Mouse (Mus musculus) intestine, embryonic 15.5 days (tissue): ENCODE results near the gene Actr3b. TPM values are rescaled to one million over a fixed set of nuclear protein-coding genes. Genes with fewer than 3 reads are reported as not detected.

Source experiments
- ATAC-seq: fragments of 200-750 bp; cut with Nextera tagmentation; 2 replicates; pipeline ENCODE4 v1.8.0; 2017; ENCODE audit warnings: moderate TSS enrichment, moderate library complexity
- H3K27ac ChIP-seq: fragments of 300-500 bp; sonication (generic); 2 replicates; pipeline ENCODE4 v1.5.1; 2015; ENCODE audit warnings: mild to moderate bottlenecking, inconsistent platforms
- H3K27me3 ChIP-seq: fragments of 300-500 bp; sonication (generic); replicated peaks from 2 replicates; pipeline ENCODE4 v1.6.1; 2015; ENCODE audit warnings: inconsistent platforms
- H3K36me3 ChIP-seq: fragments of 300-500 bp; sonication (generic); 2 replicates; pipeline ENCODE4 v1.6.1; 2015; ENCODE audit warnings: inconsistent platforms
- H3K4me1 ChIP-seq: fragments of 300-500 bp; sonication (generic); replicated peaks from 2 replicates; pipeline ENCODE4 v1.6.1; 2015; ENCODE audit warnings: inconsistent platforms
- H3K4me2 ChIP-seq: fragments of 300-500 bp; sonication (generic); replicated peaks from 2 replicates; pipeline ENCODE4 v1.6.1; 2015; ENCODE audit warnings: mild to moderate bottlenecking, inconsistent platforms
- H3K4me3 ChIP-seq: fragments of 300-500 bp; sonication (generic); replicated peaks from 2 replicates; pipeline ENCODE4 v1.5.1; 2015; ENCODE audit warnings: inconsistent platforms
- H3K9ac ChIP-seq: fragments of 300-500 bp; sonication (generic); 2 replicates; pipeline ENCODE4 v1.6.1; 2015; ENCODE audit warnings: inconsistent platforms
- H3K9me3 ChIP-seq: fragments of 300-500 bp; sonication (generic); 2 replicates; pipeline ENCODE4 v1.6.1; 2016; ENCODE audit warnings: inconsistent platforms
- WGBS: fragments of 180-500 bp; shearing (Covaris S2); methylation state at CpG from one replicate; pipeline ENCODE4 v1.1.7; 2015; 5-methylcytosine and 5-hydroxymethylcytosine counted together
- polyA plus RNA-seq: library from polyadenylated mRNA; unstranded; fragments of >200 nt; fragmentation: Nextera tagmentation; extraction: Ambion mirVana; gene quantifications from 2 replicates; pipeline ENCODE4 v1.2.1, GENCODE M21; 2015

The Actr3b gene
- polyA plus RNA-seq, 1 experiment from 2014 or later, result 2.7 TPM

DNA sequence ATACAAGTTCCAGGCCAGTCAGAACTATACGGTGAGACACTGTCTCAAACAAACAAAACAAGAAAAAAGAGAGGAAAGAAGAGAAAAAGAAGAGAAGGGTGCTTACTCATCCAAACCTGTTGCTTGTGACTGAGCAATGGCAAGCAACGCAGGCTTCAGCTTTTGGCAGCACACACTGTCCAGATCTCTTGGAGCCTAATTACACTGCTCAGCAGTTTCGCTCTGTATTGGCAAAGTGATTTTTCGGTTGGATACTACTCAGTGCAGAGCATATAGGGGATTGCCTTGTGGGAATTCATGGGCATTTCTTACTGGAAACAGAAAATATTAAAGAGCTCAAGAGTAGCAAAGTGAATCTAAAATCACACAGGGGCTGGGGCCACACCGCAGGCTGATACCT is 6.9 kb upstream of the Actr3b start:
- no peak overlapping the region for H3K27ac ChIP-seq
- H3K4me2 ChIP-seq, result no peak overlapping the region
- WGBS, result 71% methylated on average over 5 of the region's 5 CpGs
- H3K9ac ChIP-seq, result no peak overlapping the region
- peaks cover 5% of the 10 kb centered on the region; the same call in 1 of the 2 replicates for H3K4me1 ChIP-seq
- no peaks in the 10 kb centered on the region for H3K9me3 ChIP-seq
- no peaks in the 10 kb centered on the region for H3K27me3 ChIP-seq
- H3K36me3 ChIP-seq, result no peaks in the 10 kb centered on the region
- no peak for ATAC-seq
- no peak overlapping the region for H3K4me3 ChIP-seq

DNA sequence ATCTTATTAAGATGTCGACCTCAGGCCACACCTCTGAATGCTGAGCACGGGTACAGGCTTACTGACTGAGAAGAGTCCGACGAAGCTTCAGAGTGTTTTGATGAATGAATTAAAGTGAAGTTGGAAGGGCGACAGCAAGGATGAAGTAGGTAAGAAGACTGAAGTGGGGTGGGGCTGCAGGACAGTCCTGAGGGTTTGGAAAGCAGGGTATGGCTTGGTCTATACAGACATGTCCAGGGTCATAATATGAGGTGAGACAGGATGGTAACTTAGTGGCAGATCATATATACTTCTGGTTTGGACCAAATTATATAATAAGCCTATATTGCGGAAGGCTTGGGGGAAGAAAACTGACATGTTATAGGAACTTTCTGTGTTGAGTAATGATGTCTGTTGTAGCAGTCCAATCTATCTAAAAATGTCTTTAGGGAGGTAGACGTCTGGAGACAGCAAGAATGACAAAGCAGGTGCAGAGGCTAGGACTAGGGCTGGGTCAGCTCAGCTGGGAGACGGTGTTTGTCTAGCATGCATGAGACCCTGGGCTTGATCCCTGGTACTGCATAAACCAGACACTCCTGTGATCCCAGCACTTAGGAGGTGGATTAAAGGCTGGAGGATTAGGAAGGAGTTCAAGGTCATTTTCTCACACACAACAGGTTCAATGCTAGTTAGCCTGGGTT is 6.1 kb upstream of the Actr3b start:
- ATAC-seq, result no peak
- Histone ChIP-seq H3K4me2 (no peak overlapping the region), H3K4me3 (no peak overlapping the region), H3K9me3 (no peaks in the 10 kb centered on the region), H3K27me3 (no peaks in the 10 kb centered on the region), H3K9ac (no peak overlapping the region), H3K4me1 (peaks cover 5% of the 10 kb centered on the region; the same call in 1 of the 2 replicates), H3K27ac (no peak overlapping the region), H3K36me3 (no peaks in the 10 kb centered on the region)
- 46% methylated on average over 8 of the region's 8 CpGs for WGBS

DNA sequence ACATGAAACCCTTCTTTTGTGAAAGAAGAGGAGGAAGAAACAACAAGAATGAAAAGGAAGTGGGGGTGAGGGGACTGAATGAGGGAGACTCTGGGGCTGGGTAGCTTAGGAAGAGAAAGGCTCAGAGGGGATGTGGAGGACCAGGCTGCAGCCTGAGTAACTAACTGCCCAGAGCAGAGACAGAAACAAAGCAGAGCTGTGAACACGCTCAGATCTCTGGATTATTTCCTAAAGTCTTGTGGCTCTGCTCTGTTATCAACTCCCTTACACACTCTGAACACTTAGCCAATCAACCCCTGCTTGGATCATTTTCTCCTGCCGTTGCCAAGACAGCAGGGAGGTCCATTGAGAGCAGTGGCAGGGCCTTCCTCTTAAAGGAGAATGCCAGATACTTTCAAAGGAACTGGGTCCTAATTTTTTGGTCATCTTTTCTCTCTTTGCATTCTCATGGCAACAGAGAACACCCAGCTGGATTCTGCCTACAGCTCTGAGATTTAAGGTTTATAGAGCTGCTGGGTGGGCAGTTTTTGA is 5.5 kb upstream of the Actr3b start:
- Histone ChIP-seq H3K4me1 (peaks cover 5% of the 10 kb centered on the region; the same call in 1 of the 2 replicates), H3K9ac (no peak overlapping the region), H3K27ac (no peak overlapping the region), H3K36me3 (no peaks in the 10 kb centered on the region), H3K4me2 (no peak overlapping the region), H3K27me3 (no peaks in the 10 kb centered on the region), H3K4me3 (no peak overlapping the region), H3K9me3 (no peaks in the 10 kb centered on the region)
- ATAC-seq, result no peak
- WGBS, result 7% methylated on average over 2 of the region's 2 CpGs

DNA sequence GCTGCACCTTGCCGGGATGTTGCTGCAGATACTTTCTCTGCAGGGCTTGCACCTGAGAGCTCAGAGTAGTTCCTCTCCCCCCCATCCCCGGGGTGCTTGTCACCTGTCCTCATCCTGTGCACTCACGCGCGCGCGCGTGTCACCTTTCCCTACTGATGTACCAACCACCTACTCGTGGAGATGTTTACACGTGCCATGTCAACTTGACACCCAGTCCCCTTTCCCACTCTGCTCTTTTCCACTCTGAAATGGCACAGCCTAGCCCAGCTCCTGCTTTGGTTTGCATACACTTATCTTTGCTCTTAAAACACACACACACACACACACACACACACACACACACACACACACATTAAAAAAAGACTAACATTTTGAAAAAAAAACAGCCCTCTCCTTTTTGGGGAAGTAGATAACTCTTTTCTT is 624 bp downstream of the Actr3b start:
- H3K9ac ChIP-seq, result peak overlapping the region; percentile 58
- H3K36me3 ChIP-seq, result no peaks in the 10 kb centered on the region
- H3K4me2 ChIP-seq, result peak overlapping the region; percentile 96
- WGBS, result 4% methylated on average over 10 of the region's 10 CpGs
- peak overlapping the region; percentile 77 for H3K4me3 ChIP-seq
- H3K9me3 ChIP-seq, result no peaks in the 10 kb centered on the region
- H3K4me1 ChIP-seq, result peaks cover 3% of the 10 kb centered on the region; the same call in 1 of the 2 replicates
- no peak for ATAC-seq
- 0 out of 2 replicates have a peak, but pooled peaks cover 3% of the 10 kb centered on the region for H3K27me3 ChIP-seq
- no peak overlapping the region for H3K27ac ChIP-seq

DNA sequence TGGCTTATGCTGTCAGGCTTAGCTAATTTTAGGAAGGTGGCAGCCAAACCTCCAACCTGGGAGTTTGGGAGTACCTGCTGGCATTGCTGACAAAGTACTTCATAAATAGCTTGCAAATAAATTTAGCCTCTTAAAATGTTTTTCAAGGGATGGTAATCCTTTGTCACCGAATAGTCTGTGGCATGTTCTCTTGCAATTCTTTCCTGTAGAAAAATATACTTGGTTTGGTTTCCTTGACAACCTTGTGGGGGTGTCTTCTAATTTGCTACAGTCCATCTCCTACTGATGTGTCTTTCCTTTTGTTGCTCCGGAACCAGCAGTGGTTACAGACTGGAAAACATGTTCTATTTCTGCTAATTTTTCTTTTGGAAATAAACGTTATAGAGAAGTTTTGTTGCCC is 1.1 kb downstream of the Actr3b start:
- Histone ChIP-seq H3K27ac (no peak overlapping the region), H3K27me3 (0 out of 2 replicates have a peak, but pooled peaks cover 3% of the 10 kb centered on the region), H3K4me1 (peaks cover 3% of the 10 kb centered on the region; the same call in 1 of the 2 replicates), H3K9me3 (no peaks in the 10 kb centered on the region), H3K4me2 (no peak overlapping the region), H3K36me3 (no peaks in the 10 kb centered on the region), H3K4me3 (no peak overlapping the region), H3K9ac (no peak overlapping the region)
- ATAC-seq, result no peak
- whole genome bisulfite sequencing, result 66% methylated on average over 3 of the region's 3 CpGs

DNA sequence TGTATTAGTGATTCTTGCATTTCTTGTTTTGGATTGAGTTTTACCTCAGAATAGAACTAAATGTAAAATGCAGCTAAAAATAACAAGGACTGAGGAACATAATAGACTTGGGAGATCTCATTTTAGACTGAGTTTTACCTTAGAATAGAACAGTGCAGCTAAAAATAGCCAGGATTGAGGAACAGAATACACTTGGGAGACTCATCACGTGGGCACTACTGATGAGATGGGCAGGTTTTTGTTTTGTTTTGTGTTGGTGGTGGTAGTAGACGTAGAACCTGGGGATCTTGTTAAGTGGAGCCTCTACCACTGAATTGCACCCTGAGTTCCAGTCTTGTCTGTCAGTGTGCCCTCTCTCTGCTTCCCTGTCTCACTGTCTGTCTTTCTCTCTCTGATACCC is 2.1 kb downstream of the Actr3b start:
- Histone ChIP-seq H3K4me1 (peaks cover 3% of the 10 kb centered on the region; the same call in 1 of the 2 replicates), H3K4me3 (no peak overlapping the region), H3K4me2 (no peak overlapping the region), H3K36me3 (no peaks in the 10 kb centered on the region), H3K9ac (no peak overlapping the region), H3K27ac (no peak overlapping the region), H3K9me3 (no peaks in the 10 kb centered on the region), H3K27me3 (0 out of 2 replicates have a peak, but pooled peaks cover 3% of the 10 kb centered on the region)
- WGBS, result 81% methylated on average over 2 of the region's 2 CpGs
- no peak for ATAC-seq

DNA sequence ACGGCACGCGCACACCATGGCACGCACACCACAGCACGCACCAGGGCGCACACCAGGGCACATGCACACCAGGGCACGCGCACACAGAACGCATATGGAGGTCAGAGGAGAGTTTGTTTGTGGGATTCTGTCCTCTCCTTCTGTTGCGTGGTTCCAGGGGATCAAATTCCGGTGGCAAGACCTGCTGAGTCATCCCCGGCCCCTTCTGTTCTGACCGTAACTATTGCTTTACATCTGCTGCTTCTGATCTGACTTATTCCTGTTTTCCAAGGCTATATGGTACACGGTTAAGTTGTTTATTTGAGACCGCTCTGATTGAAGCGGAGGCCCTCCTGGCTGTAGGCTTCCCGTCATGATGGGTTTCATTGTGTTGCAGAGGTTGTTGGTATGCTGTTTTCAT is 9.2 kb downstream of the Actr3b start:
- 59% methylated on average over 17 of the region's 17 CpGs for WGBS
- no peak overlapping the region for H3K4me3 ChIP-seq

DNA sequence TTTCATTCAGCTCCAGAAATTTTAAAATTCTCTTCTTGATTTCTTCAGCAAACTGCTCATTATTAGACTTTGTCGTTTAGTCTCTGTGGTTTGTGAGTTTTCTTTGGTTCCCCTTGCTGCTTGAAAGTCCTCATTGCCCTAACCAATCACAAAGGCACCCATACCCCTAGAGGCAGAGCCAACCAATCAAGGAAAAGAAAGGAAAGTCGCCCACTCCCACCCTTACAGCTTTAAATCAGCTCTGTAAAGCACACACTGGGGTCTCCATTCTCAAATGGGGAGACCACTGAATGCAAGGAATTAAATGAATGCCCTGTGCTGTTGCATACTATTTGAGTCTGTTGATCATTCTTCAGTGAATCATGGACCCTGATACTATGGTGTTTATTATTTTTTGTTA is 9.6 kb downstream of the Actr3b start:
- H3K36me3 ChIP-seq, result no peaks in the 10 kb centered on the region
- no peak overlapping the region for H3K27ac ChIP-seq
- H3K27me3 ChIP-seq, result no peaks in the 10 kb centered on the region
- H3K9me3 ChIP-seq, result no peaks in the 10 kb centered on the region
- no peaks in the 10 kb centered on the region for H3K4me1 ChIP-seq
- H3K4me3 ChIP-seq, result no peak overlapping the region
- no peak overlapping the region for H3K4me2 ChIP-seq
- no peak for ATAC-seq
- H3K9ac ChIP-seq, result no peak overlapping the region
- 48% methylated on average over 2 of the region's 2 CpGs for WGBS

More for the DNA sequence above, 9.2 kb downstream of the Actr3b start:
- no peak for ATAC-seq
- H3K27ac ChIP-seq, result no peak overlapping the region
- H3K27me3 ChIP-seq, result no peaks in the 10 kb centered on the region
- H3K4me2 ChIP-seq, result peak overlapping the region; percentile 47
- no peaks in the 10 kb centered on the region for H3K36me3 ChIP-seq
- no peaks in the 10 kb centered on the region for H3K9me3 ChIP-seq
- H3K9ac ChIP-seq, result no peak overlapping the region
- no peaks in the 10 kb centered on the region for H3K4me1 ChIP-seq

DNA sequence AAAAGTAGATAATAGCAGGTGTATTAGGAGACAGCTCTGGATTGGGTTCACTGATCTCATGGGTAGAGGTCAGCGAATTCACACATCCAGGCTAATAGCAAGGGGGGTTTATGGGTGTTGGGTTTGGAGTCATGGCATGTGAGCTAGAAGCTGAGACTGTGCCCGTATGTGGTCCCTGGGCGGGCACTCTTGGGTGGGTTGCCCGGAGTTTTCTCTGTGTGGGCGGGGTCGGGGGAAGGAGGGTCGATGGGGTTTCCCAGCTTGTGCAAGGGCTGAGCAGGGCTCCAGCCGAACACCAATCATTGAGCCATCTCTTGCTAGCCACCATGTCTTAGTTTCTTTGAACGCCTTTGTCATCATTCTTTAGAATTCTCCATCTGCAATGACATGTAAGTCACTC is 12.7 kb downstream of the Actr3b start:
- Histone ChIP-seq H3K27me3 (no peaks in the 10 kb centered on the region), H3K9ac (no peak overlapping the region), H3K27ac (no peak overlapping the region), H3K9me3 (no peaks in the 10 kb centered on the region), H3K4me1 (no peaks in the 10 kb centered on the region), H3K4me3 (no peak overlapping the region), H3K4me2 (no peak overlapping the region), H3K36me3 (no peaks in the 10 kb centered on the region)
- WGBS, result 91% methylated on average over 9 of the region's 9 CpGs
- no peak for ATAC-seq

DNA sequence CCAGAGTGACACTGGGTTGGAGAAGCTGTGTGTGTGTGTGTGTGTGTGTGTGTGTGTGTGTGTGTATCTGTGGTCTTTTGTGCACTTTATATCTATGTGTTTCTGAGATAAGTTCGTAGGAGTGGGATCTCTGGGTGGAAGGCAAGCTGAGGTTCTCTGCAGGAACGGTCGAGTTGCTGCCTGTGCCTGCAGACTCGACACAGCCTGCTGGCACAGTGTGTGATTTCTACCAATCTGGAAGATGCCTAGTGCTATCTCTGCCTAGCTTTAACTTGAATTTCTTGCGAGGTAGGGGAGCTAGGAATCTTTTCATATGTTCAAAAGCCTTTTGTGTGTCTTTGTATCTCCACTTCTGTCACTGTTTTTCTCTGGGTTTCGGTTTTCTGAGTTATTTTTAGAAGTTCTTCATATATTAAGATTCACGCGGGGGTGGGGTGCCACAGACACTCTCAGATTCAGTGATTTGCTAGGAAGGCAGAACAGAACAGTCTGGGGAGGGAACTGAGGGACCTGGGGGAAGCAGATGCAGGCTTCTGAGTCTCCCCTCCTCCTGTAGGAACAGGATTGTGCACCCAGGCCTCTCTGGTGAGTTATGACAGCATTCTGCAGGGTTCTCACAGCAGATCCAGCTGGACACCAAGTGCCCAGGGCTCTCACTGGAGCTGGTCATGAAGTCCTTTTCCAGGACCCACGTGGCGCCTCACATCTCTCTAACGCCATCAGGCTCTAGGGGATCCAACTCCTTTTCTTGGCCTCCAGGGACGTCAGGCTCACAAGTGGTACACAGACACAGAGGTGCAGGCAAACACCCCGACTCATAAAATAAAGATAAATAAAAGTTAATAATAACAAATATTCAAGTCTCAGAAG is 14.4 kb downstream of the Actr3b start:
- no peak for ATAC-seq
- no peak overlapping the region for H3K4me3 ChIP-seq
- 66% methylated on average over 13 of the region's 13 CpGs for WGBS
- H3K27me3 ChIP-seq, result no peaks in the 10 kb centered on the region
- no peaks in the 10 kb centered on the region for H3K36me3 ChIP-seq
- H3K4me2 ChIP-seq, result no peak overlapping the region
- no peaks in the 10 kb centered on the region for H3K4me1 ChIP-seq
- no peak overlapping the region for H3K9ac ChIP-seq
- no peak overlapping the region for H3K27ac ChIP-seq
- H3K9me3 ChIP-seq, result no peaks in the 10 kb centered on the region

DNA sequence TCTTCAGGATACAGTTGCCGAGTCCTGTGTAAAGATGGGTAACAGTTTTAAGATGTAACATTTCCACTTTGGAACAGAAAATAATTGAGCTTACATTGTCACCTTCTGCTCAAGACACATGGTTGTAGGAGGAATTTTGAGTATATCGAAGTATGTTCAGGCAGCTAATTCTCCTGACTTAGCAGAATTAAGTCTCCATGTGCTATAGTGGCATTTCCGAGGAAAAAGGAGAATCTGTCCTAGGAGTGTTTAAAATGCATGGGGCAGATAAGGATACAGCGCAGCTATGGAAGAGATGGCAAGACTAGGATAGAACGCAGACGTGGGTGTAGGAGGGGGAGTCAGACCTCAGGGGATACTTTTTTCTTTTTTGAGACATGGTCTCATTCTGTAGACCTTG is 31.8 kb downstream of the Actr3b start:
- no peak for ATAC-seq
- 83% methylated on average over 6 of the region's 6 CpGs for WGBS

DNA sequence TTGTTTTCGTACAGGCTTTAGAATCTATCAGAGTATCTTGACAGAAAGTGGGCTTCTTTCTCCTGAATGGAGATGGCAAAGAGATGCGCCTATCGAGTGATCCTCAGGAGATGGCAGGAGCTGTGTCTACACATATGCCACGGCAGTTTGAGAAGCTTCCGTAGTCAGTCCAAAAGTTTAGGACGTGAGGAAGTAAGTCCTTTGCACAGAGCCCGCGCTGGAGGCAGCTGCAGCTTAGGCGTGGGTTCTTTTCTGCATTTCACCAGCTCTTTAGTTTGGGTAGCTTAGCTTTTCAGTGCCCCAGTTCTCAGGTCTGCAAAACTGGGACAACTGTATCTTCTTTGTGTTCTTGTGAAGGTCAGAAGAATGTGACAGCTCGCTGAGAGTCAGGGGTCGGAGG is 38.0 kb downstream of the Actr3b start:
- H3K27me3 ChIP-seq, result no peaks in the 10 kb centered on the region

More for the DNA sequence above, 31.8 kb downstream of the Actr3b start:
- no peak overlapping the region for H3K9ac ChIP-seq
- H3K36me3 ChIP-seq, result no peaks in the 10 kb centered on the region
- no peak overlapping the region for H3K27ac ChIP-seq
- no peaks in the 10 kb centered on the region for H3K4me1 ChIP-seq
- no peaks in the 10 kb centered on the region for H3K9me3 ChIP-seq
- H3K4me3 ChIP-seq, result no peak overlapping the region
- no peak overlapping the region for H3K4me2 ChIP-seq
- no peaks in the 10 kb centered on the region for H3K27me3 ChIP-seq

More for the DNA sequence above, 38.0 kb downstream of the Actr3b start:
- H3K36me3 ChIP-seq, result no peaks in the 10 kb centered on the region
- H3K4me2 ChIP-seq, result no peak overlapping the region
- WGBS, result 87% methylated on average over 11 of the region's 11 CpGs
- ATAC-seq, result no peak
- H3K9me3 ChIP-seq, result no peaks in the 10 kb centered on the region
- H3K9ac ChIP-seq, result no peak overlapping the region
- H3K4me3 ChIP-seq, result no peak overlapping the region
- no peaks in the 10 kb centered on the region for H3K4me1 ChIP-seq
- no peak overlapping the region for H3K27ac ChIP-seq
